Mouse (Mus musculus) neural tube, embryonic 10.5 days (tissue): Measurements from ENCODE around the gene Rp9.
"Not testable (repeated sequence)": the region's sequence is repeated elsewhere in the genome, so short reads cannot be mapped to it uniquely, and the experiment has no call there.

Experiments
- DNase-seq: peaks from one replicate; pipeline ENCODE4 v3.0.0-alpha.2; 2017; ENCODE audit warnings: low spot score; ENCODE audit errors: extremely low spot score

Rp9 gene

DNA sequence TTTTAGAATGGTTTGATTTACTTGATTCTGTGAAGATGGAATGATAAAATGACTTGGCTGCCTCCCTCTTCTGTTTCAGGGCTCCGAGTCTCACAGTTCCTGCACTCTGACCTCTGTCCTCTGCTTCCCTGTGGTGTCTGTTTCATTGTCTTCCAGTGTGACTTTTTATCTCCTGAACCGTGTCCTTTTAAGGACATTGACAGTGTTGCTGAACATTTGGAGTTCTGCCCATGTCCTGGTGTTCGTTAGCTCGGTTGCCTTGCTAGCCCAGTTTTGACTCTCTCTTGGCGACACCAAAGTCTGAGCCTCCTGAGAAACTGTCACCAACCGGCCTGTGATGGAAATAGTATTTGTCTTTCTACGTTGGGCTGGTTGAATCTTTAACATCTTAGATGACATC lies 49.1 kb downstream of the Rp9 start:
- no peak for DNase-seq

DNA sequence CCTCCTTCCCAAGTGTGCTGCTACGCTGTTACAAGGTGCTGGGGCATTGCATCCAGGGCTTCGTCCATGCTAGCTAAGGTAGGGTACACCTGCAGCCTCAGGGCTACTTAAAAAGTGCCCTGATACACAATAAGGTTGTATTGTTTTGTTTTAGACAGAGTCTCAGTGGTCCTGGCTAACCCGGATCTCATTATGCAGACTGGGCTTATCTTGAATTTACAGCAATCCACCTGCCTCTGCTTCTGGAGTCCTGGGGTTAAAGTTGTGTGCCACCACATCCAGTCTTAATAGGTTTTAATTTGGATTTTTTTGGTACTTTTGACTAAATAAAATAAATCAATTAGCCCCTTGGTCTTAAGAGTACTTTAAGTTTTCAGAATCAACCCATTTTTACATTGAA lies 49.7 kb downstream of the Rp9 start:
- DNase-seq: no peak

DNA sequence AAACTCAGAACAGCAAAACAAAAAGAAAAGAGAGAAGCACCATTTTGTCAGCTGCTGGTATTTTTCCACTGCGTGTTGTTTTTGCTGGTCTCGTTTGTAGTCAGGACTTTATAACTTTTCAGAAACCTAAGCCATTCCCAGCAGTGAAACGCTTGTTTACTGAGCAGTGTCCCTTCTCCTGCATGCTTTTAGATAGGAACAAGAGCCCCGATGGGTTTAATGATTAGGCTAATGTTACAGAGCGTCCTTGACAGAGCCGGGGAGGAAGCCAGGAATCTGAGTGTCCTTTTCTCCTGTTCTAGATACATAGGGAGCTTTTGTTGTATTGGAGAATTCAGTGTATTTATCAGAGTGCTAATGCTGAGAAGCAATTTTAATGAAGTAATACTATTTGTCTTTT lies 52.0 kb downstream of the Rp9 start:
- no peak for DNase-seq

DNA sequence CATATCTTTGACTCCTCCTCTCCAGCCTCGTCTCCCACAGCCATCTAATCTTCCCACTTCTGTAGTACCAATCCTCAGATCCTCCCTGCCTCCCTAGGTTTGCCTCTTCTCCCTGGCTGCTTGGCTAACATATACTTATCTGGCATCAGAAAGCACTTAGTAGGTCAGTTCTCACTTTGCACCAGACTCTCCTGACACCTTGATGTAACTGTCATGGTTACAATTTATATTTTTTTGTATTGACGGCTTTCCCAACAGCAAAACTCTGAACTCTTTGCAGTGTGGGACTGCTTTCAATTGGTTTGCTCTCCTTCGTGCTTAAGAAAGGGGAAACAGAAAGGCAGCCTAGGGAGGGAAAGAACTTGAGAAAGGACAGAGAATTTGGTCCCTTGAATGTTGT lies 53.4 kb downstream of the Rp9 start:
- DNase-seq: no peak

DNA sequence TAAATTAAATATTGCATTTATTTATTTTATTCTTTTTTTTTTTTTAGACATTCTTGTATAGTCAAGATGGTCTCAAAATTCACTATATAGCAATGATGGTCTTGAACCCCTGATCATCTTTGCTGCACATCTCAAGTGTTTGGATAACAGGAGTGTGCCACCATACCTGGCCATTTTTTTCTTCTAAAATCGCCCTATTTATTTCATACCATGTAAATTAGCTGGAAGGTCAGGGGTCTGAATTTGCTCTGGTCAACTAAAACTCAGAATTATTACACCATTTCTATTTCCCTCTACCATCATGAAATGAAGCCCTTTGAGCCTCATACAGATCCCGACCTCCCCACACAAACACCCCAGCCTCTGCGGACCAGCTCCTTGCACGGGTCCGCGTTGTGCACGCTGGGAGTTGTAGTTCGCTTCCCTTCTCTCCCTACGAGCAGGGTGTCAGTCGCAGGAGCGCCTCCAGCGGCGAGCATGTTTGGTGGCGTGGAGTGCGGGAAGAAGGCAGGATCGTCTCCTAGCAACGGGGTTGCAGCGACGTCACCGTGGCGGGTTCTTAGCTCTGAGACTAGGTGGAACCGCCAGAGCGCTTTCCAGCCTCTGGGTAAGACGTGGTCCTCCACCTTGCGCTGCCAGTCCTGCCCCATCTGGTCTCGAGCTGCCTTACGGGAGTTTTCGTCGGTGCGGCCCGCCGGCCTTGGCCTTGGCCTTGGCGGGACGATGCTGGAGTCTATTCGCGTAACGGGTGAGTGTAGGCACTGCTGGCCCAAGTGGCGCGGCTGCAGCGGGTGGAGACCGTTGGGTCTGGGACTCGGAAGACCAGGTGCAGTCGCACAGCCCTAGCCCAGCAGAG lies 58.3 kb downstream of the Rp9 start, which contains the start of gene 9530077C05Rik:
Gene 9530077C05Rik, plus strand, starts transcription at position 512 of the 856 bp plus-strand sequence.
- peak; percentile 94 for DNase-seq

DNA sequence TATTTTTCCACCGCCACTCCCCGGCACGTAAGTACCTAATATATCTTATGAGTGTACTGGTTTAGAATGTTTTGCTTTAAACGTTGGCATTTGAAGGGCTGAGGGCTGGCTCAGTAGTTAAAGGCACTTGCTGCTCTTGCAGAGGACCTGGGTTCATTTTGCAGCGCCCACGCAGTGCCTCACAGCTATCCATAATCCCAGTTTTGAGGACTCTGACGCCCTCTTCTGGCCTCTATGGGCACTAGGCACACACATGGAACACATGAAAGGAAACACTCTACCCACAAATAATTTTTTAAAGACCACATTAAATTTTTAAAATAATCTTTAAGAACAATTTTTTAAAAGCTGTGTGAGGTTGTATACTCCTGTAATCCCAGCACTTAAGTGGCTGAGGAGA lies 60.0 kb downstream of the Rp9 start:
- no peak for DNase-seq

DNA sequence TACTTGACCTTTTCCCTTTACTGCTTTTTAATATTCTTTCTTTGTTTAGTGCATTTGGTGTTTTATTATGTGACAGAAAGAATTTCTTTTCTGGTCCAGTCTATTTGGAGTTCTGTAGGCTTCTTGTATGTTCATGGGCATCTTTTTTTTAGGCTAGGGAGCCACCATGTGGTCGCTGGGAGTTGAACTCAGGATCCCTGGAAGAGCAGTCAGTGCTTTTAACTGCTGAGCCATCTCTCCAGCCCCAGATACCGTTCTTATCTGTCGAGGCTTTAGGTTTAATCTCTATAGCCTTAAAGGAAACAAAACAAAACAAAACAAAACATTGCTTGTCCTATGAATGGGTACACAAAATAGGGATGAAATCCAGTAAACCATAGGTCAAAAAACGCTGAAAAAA lies 61.2 kb downstream of the Rp9 start:
- not testable (repeated sequence) for DNase-seq

DNA sequence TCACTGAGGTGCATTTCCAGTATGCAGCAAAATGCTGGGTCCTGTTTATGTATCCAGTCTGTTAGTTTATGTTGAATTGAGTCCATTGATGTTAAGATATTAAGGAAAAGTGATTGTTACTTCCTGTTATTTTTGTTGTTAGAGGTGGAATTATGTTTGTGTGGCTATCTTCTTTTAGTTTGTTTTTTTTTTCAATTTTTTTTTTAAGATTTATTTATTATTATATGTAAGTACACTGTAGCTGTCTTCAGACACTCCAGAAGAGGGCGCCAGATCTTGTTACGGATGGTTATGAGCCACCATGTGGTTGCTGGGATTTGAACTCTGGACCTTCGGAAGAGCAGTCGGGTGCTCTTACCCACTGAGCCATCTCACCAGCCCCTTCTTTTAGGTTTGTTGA lies 61.9 kb downstream of the Rp9 start:
- not testable (repeated sequence) for DNase-seq

DNA sequence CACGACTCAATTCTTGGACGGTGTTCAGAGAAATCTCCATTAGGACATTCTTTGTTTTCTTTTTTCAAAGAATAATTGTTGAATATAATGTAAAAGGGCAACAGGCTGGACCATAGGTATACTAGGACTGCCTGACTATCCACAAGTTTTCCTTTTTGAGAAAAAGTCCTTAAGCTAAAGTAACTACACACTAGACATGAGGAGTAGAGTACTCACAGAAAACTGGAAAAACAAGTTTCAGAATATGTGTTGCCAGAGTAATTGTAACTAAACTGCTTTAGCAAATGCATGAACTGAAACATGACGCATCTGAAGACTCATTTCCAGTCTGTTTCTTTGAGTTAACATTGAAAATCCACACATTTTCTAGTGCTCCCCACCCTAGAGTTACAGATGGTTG lies 64.1 kb downstream of the Rp9 start:
- no peak for DNase-seq

DNA sequence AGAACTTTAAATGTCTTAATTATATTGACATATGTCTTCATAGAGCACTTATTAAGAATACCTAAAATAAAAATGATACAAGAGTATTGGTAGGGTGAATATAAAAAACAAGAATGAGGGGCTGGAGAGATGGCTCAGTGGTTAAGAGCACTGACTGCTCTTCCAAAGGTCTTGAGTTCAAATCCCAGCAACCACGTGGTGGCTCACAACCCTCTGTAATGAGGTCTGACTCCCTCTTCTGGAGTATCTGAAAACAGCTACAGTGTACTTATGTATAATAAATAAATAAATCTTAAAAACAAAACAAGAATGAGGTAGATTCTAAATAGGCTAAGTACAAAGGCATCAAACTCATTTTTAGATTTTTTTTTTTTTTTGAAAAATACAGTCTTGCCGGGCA lies 66.0 kb downstream of the Rp9 start:
- DNase-seq: not testable (repeated sequence)

DNA sequence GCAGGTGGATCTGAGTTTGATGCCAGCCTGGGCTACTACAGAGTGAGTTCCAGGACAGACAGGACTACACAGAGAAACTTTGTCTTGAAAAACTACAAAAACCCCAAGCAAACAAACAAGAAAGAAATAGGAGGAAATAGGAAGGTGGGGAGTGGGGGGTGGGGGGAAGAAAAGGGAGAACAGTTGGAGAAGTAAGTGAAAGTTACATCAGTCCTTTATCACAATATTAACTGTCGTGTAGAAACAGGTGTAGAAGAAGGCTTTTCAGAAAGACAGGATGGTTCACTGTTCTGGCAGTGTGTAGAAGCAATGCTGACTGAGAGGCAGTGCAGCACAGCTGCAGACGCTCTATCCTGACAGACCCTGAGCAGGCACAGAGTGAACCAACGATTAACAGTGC lies 66.6 kb downstream of the Rp9 start:
- no peak for DNase-seq

DNA sequence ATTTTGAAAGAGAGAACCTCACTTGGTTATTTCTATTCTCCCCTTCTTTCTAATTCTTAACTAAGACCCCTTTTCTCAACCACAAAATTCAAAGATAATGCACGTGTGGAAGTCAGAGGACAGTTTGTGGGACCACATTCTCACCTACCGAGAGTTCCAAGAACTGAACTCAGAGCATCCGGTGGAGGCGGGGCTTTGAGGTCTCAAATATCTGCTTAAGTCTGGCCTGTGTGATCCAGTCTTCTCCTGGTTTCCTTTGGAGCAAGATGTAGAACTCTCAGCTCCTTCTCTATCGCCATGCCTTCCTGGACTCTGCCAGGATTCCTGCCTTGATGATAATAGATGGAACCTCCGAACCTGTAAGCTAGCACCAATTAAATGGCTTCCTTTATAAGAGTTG lies 67.5 kb downstream of the Rp9 start:
- DNase-seq: no peak

DNA sequence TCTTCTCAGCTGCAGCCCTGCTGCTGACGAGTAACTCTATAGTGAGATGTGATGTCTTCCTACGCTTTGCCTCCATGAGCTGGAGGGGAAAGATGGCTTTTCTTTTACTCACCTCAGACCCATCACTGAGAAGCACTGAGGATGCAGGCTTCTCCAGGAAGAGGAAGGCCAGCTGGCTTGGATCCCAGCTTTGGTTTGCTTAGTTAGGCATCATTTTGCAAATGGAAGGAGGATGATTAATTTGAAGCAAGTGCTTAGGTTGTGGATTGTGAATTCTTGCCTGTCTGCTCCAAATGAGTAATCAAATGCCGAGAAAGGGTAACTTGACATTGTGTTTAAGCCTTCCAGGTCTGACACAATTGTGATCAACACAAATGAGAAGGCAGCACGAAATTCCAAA lies 70.5 kb downstream of the Rp9 start:
- no peak for DNase-seq

DNA sequence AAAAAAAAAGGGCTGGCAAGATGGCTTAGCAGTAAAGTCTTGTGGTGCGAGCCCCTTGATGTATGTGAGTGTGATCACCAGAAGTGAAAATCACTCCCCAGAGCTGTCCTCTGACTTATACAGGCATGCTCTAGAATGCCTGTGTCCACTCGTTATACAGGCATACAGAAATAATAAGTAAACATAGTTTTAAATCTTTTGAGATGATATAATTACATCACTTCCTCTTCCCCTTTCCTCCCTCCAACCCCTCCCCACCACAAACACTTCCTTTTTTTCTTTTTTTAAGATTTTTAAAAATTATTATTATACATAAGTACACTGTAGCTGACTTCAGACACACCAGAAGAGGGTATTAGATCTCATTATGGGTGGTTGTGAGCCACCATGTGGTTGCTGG lies 74.8 kb downstream of the Rp9 start:
- DNase-seq: no peak

DNA sequence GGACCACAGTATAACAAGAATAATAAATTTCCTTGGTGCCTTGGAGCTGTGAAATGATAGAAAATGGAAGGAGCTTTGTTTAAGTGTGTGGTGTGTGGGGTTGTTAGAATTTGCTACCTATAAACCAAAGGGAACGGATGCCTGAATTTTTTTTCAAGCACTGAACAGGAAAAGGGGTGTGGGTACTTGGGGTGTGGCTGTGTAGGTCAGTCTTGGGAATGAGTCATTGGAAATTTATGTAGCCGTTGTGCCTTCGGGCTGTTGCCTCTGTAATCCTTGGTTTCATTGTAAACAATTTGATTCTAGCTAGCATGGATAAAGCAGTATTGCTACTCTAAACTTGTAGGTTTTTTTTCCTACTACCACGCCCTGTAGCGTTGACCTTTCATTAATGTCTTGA lies 79.2 kb downstream of the Rp9 start:
- no peak for DNase-seq

DNA sequence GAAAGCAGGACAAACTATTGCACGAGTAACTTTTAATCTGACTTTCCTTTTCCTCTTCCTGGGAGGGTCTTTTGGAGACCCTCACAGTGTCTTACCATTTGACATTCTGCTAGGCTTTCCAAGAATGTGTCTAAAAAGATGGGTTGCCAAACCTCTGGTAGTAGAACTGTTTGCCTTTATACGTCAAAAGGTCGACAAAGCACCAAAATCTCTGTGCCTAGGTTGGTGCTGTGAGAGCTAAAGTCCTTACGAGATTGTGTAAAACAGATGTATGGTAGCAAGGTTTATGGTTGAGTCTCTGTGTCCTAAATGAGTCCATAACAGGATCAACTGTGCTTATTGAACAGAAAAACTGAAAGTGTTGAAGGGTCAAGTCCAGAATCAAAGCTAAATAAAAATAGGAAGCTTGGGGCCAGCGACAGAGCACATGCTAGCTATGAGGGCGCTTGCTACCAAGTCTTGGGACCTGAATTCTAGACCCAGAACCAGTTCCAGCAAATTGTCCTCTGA lies 79.8 kb downstream of the Rp9 start:
- no peak for DNase-seq

DNA sequence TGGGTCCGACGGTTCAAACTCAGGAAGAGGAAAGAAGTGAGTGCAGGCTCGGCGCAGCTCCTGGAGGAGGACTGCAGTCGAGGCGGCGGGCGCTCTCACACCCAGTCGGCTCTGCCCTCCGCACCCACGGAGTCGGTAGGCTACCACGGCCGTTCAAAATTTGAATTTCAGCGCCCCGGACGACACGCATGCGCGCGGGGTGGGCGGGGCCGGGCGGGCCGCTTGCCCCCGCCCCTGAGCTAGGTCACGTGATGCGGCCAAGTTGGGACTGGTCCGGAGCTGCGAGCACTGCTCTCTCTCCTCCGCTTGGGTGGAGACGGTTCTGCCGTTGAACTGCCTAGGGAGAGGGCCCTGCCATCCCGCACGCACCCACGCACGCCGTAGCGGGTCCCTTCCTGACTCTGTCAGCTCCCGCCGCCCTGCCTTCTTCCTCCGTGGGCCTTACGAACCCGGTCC lies 80.5 kb downstream of the Rp9 start, which contains the start of gene Anln:
Gene Anln, minus strand, starts transcription at position 168 of the 456 bp plus-strand sequence.
- DNase-seq: peak; percentile 98

DNA sequence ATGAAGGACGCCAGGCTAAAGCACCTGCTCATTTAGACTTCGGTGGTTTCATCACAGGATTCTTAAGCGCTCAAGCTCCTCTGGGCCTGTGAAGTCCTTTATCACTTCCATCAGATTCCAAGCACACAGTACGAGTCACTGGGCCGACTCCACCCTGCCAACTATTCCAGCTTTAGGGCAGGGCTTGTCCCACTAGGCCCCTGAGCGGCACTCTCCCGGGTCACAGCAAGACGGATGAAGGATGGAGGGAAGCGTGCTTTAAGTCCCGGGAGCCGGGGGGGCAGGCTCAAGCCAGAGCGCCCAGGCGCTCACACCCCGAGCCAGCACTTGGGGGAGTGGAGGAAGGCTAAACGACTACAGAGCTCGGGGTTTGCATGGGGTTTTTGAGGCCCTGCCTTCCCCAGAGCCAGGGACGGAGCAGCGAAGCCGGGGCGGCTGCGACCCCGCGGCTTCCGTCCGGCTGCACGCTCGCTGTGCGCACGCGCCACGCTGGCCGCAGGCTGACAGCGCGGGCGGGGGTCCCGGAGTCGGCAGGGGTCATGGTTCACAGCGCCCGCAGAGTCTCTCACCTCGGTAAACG lies 81.1 kb downstream of the Rp9 start:
- no peak for DNase-seq

DNA sequence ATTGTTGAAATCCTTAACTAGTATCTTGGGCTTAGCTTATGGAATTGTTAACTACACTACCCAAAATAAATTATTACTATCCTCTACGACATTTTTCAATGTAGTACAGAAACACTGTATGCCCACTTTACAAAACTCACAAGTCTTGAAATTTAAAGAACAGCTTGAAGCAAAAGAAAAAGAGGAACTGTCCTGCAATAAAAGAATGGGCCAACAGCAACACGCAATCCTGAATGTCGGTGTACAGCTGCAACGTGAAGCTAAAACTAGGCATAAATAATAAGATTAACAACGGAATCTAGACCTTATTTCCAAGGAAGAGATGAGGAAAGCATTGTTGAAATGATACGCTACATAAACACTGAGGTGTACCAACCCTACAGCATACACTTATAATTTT lies 81.6 kb downstream of the Rp9 start:
- DNase-seq: no peak

DNA sequence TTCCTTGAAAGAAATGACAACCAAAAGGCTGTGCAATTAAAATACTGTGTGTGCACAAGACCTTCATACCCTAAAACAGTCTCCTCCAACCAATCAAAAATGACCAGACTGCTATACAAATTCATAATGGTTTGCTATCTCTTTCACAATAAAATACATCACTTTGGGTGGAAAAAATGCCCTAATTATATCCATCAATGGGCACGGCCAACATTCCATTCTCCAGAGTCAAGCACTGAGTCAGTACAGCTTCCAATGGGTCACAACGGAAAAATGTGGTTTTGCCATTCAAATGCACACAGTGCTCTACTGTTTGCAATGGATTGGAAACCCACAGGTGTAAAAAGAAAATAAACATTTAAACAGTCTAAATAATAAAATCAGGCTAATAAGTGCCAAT lies 83.7 kb downstream of the Rp9 start:
- no peak for DNase-seq

DNA sequence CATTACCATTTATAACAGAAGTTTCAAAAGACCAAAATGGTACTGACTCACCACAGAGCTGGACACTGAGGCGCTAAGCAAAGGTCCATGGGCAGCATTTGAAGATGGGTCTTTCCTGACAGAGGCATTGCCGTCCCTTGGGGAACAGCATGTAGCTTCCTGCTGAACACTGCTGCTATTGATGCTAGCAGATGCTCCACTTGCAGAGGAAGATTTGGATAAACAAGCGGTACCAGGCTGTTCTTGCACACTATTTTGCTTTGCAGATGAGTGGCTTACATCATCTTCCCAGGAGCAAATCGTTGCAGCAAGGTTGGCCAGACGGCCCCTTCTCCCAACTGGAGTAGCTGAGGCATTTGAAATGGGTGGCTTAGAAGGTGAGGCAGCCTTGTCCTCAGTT lies 93.5 kb downstream of the Rp9 start:
- no peak for DNase-seq

DNA sequence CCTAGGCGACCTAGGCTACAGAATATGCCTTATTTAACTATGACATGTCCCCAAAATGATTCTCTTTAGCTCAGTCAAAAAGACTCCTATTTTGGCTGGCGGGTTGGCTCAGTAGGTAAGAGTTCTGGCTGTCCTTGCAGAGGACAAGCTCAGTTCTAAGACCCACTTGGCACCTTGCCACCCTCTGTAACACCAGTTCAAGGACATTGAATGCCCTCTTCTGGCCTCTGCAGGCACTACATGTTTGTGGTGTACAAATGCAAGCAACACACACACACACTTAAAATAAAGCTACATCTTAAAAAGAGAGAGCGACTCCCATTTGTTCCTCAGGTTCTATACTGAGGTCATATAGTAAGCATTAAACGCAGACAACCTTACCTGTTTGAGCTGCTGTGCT lies 96.8 kb downstream of the Rp9 start:
- DNase-seq: no peak

DNA sequence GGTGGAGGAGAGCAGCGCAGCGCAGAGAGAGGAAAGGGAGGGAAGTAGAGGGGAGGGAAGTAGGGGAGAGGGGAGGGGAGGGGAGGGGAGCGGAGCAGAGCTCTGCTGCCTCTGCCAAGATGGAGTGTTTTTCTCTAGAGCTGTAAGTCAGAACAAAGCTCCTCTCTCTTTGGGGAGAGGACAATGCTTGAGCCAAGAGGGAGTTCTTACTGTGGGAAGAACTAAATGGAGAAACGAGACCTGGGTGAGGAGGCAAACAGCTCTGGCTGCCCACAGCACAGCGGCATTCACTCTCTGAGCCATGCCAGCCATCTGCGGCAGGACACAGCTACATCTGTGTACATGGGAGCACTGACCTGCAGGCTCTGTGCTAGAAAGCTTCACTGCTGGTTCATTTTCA lies 101.5 kb downstream of the Rp9 start:
- DNase-seq: no peak
